In genomic region chr8:49529294-49529693, GRCm38 (mm10) we compare ENCODE assay signal across 11 mouse cellular contexts.
DNase-seq lines count a peak whose midpoint lies in the region; ATAC-seq and TF ChIP-seq lines count a peak whose summit lies in the region.
"Had no signal": no experiment of that assay in that cellular context is flagged by ENCODE, and none has a peak within 500 bp of the region (broad histone marks: within the 10 kb centered on the region; RNA-seq: fewer than 3 reads in every experiment).

No protein-coding gene starts in this region.

- no peaks in the 10 kb centered on the region for H3K9me3 ChIP-seq in forebrain, postnatal 0 days (ENCODE audit: low read length)

- 75% methylated on average over 4 of the region's 4 CpGs for WGBS in lung, adult 2 months
- WGBS in forebrain, postnatal 0 days, result 76% methylated on average over 4 of the region's 4 CpGs

- no peak for TF ChIP-seq POLR2A in lung, adult 2 months (IDR thresholded peaks at IDR 0.05; ENCODE audit: borderline replicate concordance, extremely low read depth, low read depth, low read length)

- H3K36me3 ChIP-seq in forebrain, postnatal 0 days (ENCODE audit: insufficient read depth), result no peaks in the 10 kb centered on the region

- H3K4me2 ChIP-seq in forebrain, postnatal 0 days (ENCODE audit: low read depth), result no peak overlapping the region

- ATAC-seq in forebrain, postnatal 0 days, result no peak

- no peak for DNase-seq in gastrocnemius, adult 2 months
- DNase-seq in gastrocnemius, adult 18-20 months (ENCODE audit: low spot score), result no peak
- DNase-seq in lung, adult 2 months, result no peak
- DNase-seq in lung, postnatal 14 days, result no peak
- DNase-seq in NIH3T3 (ENCODE audit: low read depth), result peak; percentile 5
- no peak for DNase-seq in forebrain, postnatal 0 days
- DNase-seq in urinary bladder, adult 2 months (ENCODE audit: low spot score), result no peak
- DNase-seq in heart, postnatal 25 days (ENCODE audit: low spot score), result no peak
- DNase-seq: cerebellum, adult 9-11 months; right cerebral cortex, adult 18-20 months had no signal

- no peak overlapping the region for H3K9ac ChIP-seq in forebrain, postnatal 0 days

- H3K4me1 ChIP-seq in lung, adult 2 months (ENCODE audit: control insufficient read depth, insufficient read depth, low read length), result no peaks in the 10 kb centered on the region
- H3K4me1 ChIP-seq in forebrain, postnatal 0 days (ENCODE audit: insufficient read depth), result no peaks in the 10 kb centered on the region

- H3K27ac ChIP-seq in gastrocnemius, adult 2 months, result no peak overlapping the region
- no peak overlapping the region for H3K27ac ChIP-seq in forebrain, postnatal 0 days (ENCODE audit: low read depth, low read length)
- H3K27ac ChIP-seq: left cerebral cortex, adult 2 months had no signal

- H3K27me3 ChIP-seq in forebrain, postnatal 0 days (ENCODE audit: insufficient read depth, low read length), result no peaks in the 10 kb centered on the region

- no peak overlapping the region for H3K4me3 ChIP-seq in gastrocnemius, adult 2 months
- H3K4me3 ChIP-seq in lung, adult 2 months (replicated peaks; ENCODE audit: extremely low read depth, low read depth, low read length), result no peak overlapping the region
- H3K4me3 ChIP-seq in forebrain, postnatal 0 days (ENCODE audit: low read depth, low read length), result no peak overlapping the region
- H3K4me3 ChIP-seq: left cerebral cortex, adult 2 months had no signal

- TF ChIP-seq CTCF in gastrocnemius, adult 2 months (IDR thresholded peaks at IDR 0.05), result peak; percentile 32
- peak; percentile 32; the same call in 1 of the 2 replicates for TF ChIP-seq CTCF in lung, adult 2 months (IDR thresholded peaks at IDR 0.05; ENCODE audit: insufficient read depth, low read length)
- peak; percentile 20; the same call in 1 of the 2 replicates for TF ChIP-seq CTCF in forebrain, postnatal 0 days (IDR thresholded peaks at IDR 0.05; ENCODE audit: low read depth)

- intact Hi-C loops in gastrocnemius, adult 2 months (cut with DNase I), result no loop called here
- intact Hi-C loops in heart, postnatal 25 days (cut with DNase I), result no loop called here
